Mouse (Mus musculus) kidney, postnatal 0 days (tissue): ENCODE data around the gene Myof. TPM values are rescaled to one million over a fixed set of nuclear protein-coding genes. Genes with fewer than 3 reads are reported as not detected.
A peak's percentile ranks its signal among the peaks of the same experiment; 100 is the strongest.

ENCODE experiments used
- ATAC-seq: fragments of 200-750 bp; cut with Nextera tagmentation; replicated peaks from 2 replicates; pipeline ENCODE4 v1.8.0; 2017; ENCODE audit warnings: low read depth, moderate number of reproducible peaks, moderate TSS enrichment, moderate library complexity; ENCODE audit not compliant: low FRiP score
- DNase-seq: peaks from one replicate; pipeline ENCODE4 v3.0.0-alpha.2; 2016; ENCODE audit warnings: low spot score
- H3K27ac ChIP-seq: fragments of 300-500 bp; sonication (generic); 2 replicates; pipeline ENCODE4 v1.5.1; 2014; ENCODE audit warnings: mild to moderate bottlenecking
- H3K27me3 ChIP-seq: fragments of 300-500 bp; sonication (generic); 2 replicates; pipeline ENCODE4 v1.6.1; 2014; ENCODE audit warnings: low read length, mixed read lengths; ENCODE audit not compliant: insufficient read depth
- H3K36me3 ChIP-seq: fragments of 300-500 bp; sonication (generic); 2 replicates; pipeline ENCODE4 v1.6.1; 2014; ENCODE audit warnings: low read length, mixed read lengths; ENCODE audit not compliant: insufficient read depth
- H3K4me1 ChIP-seq: fragments of 300-500 bp; sonication (generic); replicated peaks from 2 replicates; pipeline ENCODE4 v1.6.1; 2014; ENCODE audit warnings: antibody characterized with exemption, low read length, mixed read lengths; ENCODE audit not compliant: insufficient read depth
- H3K4me2 ChIP-seq: fragments of 300-500 bp; sonication (generic); 2 replicates; pipeline ENCODE4 v1.6.1; 2014; ENCODE audit warnings: mild to moderate bottlenecking, low read length, moderate library complexity, mixed read lengths
- H3K4me3 ChIP-seq: fragments of 300-500 bp; sonication (generic); replicated peaks from 2 replicates; pipeline ENCODE4 v1.5.1; 2014; ENCODE audit warnings: low read depth, low read length
- H3K9ac ChIP-seq: fragments of 300-500 bp; sonication (generic); 2 replicates; pipeline ENCODE4 v1.6.1; 2014; ENCODE audit warnings: low read depth, low read length
- H3K9me3 ChIP-seq: fragments of 300-500 bp; sonication (generic); replicated peaks from 2 replicates; pipeline ENCODE4 v1.6.1; 2016; ENCODE audit warnings: low read length, inconsistent platforms, mixed read lengths
- CTCF ChIP-seq: IDR thresholded peaks from 2 replicates; pipeline ENCODE4 v1.5.1; 2016; ENCODE audit warnings: antibody characterized with exemption, low read depth, mild to moderate bottlenecking, moderate library complexity
- WGBS: fragments of 180-500 bp; shearing (Covaris S2); extraction: QIAGEN DNeasy Blood & Tissue Kit; methylation state at CpG from one replicate; pipeline ENCODE4 v1.1.7; 2014; 5-methylcytosine and 5-hydroxymethylcytosine counted together
- polyA plus RNA-seq: library from polyadenylated mRNA; unstranded; fragments of >200 nt; fragmentation: Nextera tagmentation; extraction: Ambion mirVana; gene quantifications from 2 replicates; pipeline ENCODE4 v1.2.1, GENCODE M21; 2015

The Myof gene
- polyA plus RNA-seq, 1 experiment from 2014 or later, result 28.0 TPM

GRCm38 (mm10) chr19:37988156-37988555 lies 55.2 kb downstream of the Myof start:
- no peak for ATAC-seq
- no peak for DNase-seq
- Histone ChIP-seq H3K4me2 (no peak overlapping the region), H3K4me1 (no peaks in the 10 kb centered on the region), H3K9ac (no peak overlapping the region), H3K4me3 (no peak overlapping the region), H3K9me3 (no peaks in the 10 kb centered on the region), H3K27ac (no peak overlapping the region), H3K27me3 (no peaks in the 10 kb centered on the region), H3K36me3 (0 out of 2 replicates have a peak, but pooled peaks cover 6% of the 10 kb centered on the region)
- 87% methylated on average over 4 of the region's 4 CpGs for WGBS
- no peak for TF ChIP-seq CTCF

- TF ChIP-seq CTCF, result no peak
Observed at GRCm38 (mm10) chr19:37985730-37986129, 57.6 kb downstream of the Myof start.

GRCm38 (mm10) chr19:37975951-37976350 lies 67.4 kb downstream of the Myof start:
- Histone ChIP-seq H3K4me2 (no peak overlapping the region), H3K9ac (no peak overlapping the region), H3K4me3 (no peak overlapping the region), H3K4me1 (no peaks in the 10 kb centered on the region), H3K36me3 (no peaks in the 10 kb centered on the region), H3K27ac (no peak overlapping the region), H3K9me3 (no peaks in the 10 kb centered on the region), H3K27me3 (no peaks in the 10 kb centered on the region)
- no peak for ATAC-seq
- TF ChIP-seq CTCF, result no peak
- DNase-seq, result no peak
- WGBS, result 92% methylated on average over 5 of the region's 5 CpGs

More at GRCm38 (mm10) chr19:37985730-37986129, 57.6 kb downstream of the Myof start:
- H3K4me3 ChIP-seq, result no peak overlapping the region
- DNase-seq, result no peak
- no peak for ATAC-seq
- 73% methylated on average over 16 of the region's 16 CpGs for WGBS
- H3K27me3 ChIP-seq, result no peaks in the 10 kb centered on the region
- H3K36me3 ChIP-seq, result 0 out of 2 replicates have a peak, but pooled peaks cover 12% of the 10 kb centered on the region
- no peak overlapping the region for H3K4me2 ChIP-seq
- no peak overlapping the region for H3K27ac ChIP-seq
- no peaks in the 10 kb centered on the region for H3K4me1 ChIP-seq
- H3K9me3 ChIP-seq, result no peaks in the 10 kb centered on the region
- no peak overlapping the region for H3K9ac ChIP-seq

- Histone ChIP-seq H3K4me3 (no peak overlapping the region), H3K4me1 (no peaks in the 10 kb centered on the region), H3K27me3 (no peaks in the 10 kb centered on the region), H3K36me3 (0 out of 2 replicates have a peak, but pooled peaks cover 4% of the 10 kb centered on the region), H3K27ac (peak overlapping the region; percentile 50), H3K4me2 (no peak overlapping the region), H3K9ac (no peak overlapping the region), H3K9me3 (no peaks in the 10 kb centered on the region)
- no peak for DNase-seq
- TF ChIP-seq CTCF, result no peak
- ATAC-seq, result no peak
- 68% methylated on average over 4 of the region's 4 CpGs for WGBS
Observed at GRCm38 (mm10) chr19:37970571-37970970, 72.8 kb downstream of the Myof start.

GRCm38 (mm10) chr19:37970004-37970403 lies 73.4 kb downstream of the Myof start:
- H3K27ac ChIP-seq, result peak overlapping the region; percentile 50
- H3K4me1 ChIP-seq, result no peaks in the 10 kb centered on the region
- TF ChIP-seq CTCF, result no peak
- H3K9ac ChIP-seq, result no peak overlapping the region
- H3K9me3 ChIP-seq, result no peaks in the 10 kb centered on the region
- peak; percentile 74 for ATAC-seq
- 0 out of 2 replicates have a peak, but pooled peaks cover 4% of the 10 kb centered on the region for H3K36me3 ChIP-seq
- H3K4me3 ChIP-seq, result no peak overlapping the region
- WGBS, result 41% methylated on average over 5 of the region's 5 CpGs
- H3K27me3 ChIP-seq, result no peaks in the 10 kb centered on the region
- DNase-seq, result peak; percentile 54
- no peak overlapping the region for H3K4me2 ChIP-seq

GRCm38 (mm10) chr19:37965828-37966227 lies 77.5 kb downstream of the Myof start:
- DNase-seq (no peak), ATAC-seq (no peak)
- Histone ChIP-seq H3K9me3 (no peaks in the 10 kb centered on the region), H3K36me3 (0 out of 2 replicates have a peak, but pooled peaks cover 4% of the 10 kb centered on the region), H3K4me3 (no peak overlapping the region), H3K4me1 (no peaks in the 10 kb centered on the region), H3K27ac (no peak overlapping the region), H3K9ac (no peak overlapping the region), H3K27me3 (no peaks in the 10 kb centered on the region), H3K4me2 (no peak overlapping the region)
- no peak for TF ChIP-seq CTCF
- 75% methylated on average over 4 of the region's 4 CpGs for WGBS

- Histone ChIP-seq H3K9me3 (no peaks in the 10 kb centered on the region), H3K27ac (no peak overlapping the region), H3K4me3 (no peak overlapping the region), H3K27me3 (no peaks in the 10 kb centered on the region), H3K9ac (no peak overlapping the region), H3K4me1 (no peaks in the 10 kb centered on the region), H3K36me3 (0 out of 2 replicates have a peak, but pooled peaks cover 9% of the 10 kb centered on the region), H3K4me2 (no peak overlapping the region)
- DNase-seq, result no peak
- 96% methylated on average over 5 of the region's 5 CpGs for WGBS
- no peak for TF ChIP-seq CTCF
- ATAC-seq, result no peak
Observed at GRCm38 (mm10) chr19:37963421-37963820, 80.0 kb downstream of the Myof start.
